Mouse (Mus musculus): ENCODE measurements around the gene Slc44a5.

- TF ChIP-seq POLR2A (IDR thresholded peaks at IDR 0.05; ENCODE audit: control insufficient read depth, low read depth, low read length) (no peak), CTCF (IDR thresholded peaks at IDR 0.05; ENCODE audit: control insufficient read depth, insufficient read depth, insufficient replicate concordance, low read depth, low read length) (no peak)
Observed at GRCm38 (mm10) chr3:154136501-154136900, 163.3 kb downstream of the Slc44a5 start.
